Mouse (Mus musculus) kidney, embryonic 15.5 days (tissue): ENCODE results near the gene Myl6b. TPM values are rescaled to one million over a fixed set of nuclear protein-coding genes. Genes with fewer than 3 reads are reported as not detected.
"Not testable (repeated sequence)": the region's sequence is repeated elsewhere in the genome, so short reads cannot be mapped to it uniquely, and the experiment has no call there.

Experiments
- ATAC-seq: fragments of 200-750 bp; cut with Nextera tagmentation; replicated peaks from 2 replicates; pipeline ENCODE4 v1.8.0; 2017; ENCODE audit warnings: moderate TSS enrichment; ENCODE audit not compliant: low FRiP score
- H3K27ac ChIP-seq: fragments of 300-500 bp; sonication (generic); 2 replicates; pipeline ENCODE4 v1.5.1; 2015; ENCODE audit warnings: mild to moderate bottlenecking, inconsistent platforms
- H3K27me3 ChIP-seq: fragments of 300-500 bp; sonication (generic); 2 replicates; pipeline ENCODE4 v1.6.1; 2015; ENCODE audit warnings: inconsistent platforms
- H3K36me3 ChIP-seq: fragments of 300-500 bp; sonication (generic); 2 replicates; pipeline ENCODE4 v1.6.1; 2015; ENCODE audit warnings: inconsistent platforms
- H3K4me1 ChIP-seq: fragments of 300-500 bp; sonication (generic); 2 replicates; pipeline ENCODE4 v1.6.1; 2015; ENCODE audit warnings: inconsistent platforms
- H3K4me2 ChIP-seq: fragments of 300-500 bp; sonication (generic); 2 replicates; pipeline ENCODE4 v1.6.1; 2015; ENCODE audit warnings: moderate library complexity, mild to moderate bottlenecking, inconsistent platforms
- H3K4me3 ChIP-seq: fragments of 300-500 bp; sonication (generic); replicated peaks from 2 replicates; pipeline ENCODE4 v1.5.1; 2015; ENCODE audit warnings: mild to moderate bottlenecking, inconsistent platforms
- H3K9ac ChIP-seq: fragments of 300-500 bp; sonication (generic); 2 replicates; pipeline ENCODE4 v1.6.1; 2015; ENCODE audit warnings: mild to moderate bottlenecking, inconsistent platforms
- H3K9me3 ChIP-seq: fragments of 300-500 bp; sonication (generic); replicated peaks from 2 replicates; pipeline ENCODE4 v1.6.1; 2016; ENCODE audit warnings: inconsistent platforms
- WGBS: fragments of 180-500 bp; shearing (Covaris S2); methylation state at CpG from one replicate; pipeline ENCODE4 v1.1.7; 2015; ENCODE audit warnings: mixed read lengths; 5-methylcytosine and 5-hydroxymethylcytosine counted together
- polyA plus RNA-seq: library from polyadenylated mRNA; unstranded; fragments of >200 nt; fragmentation: Nextera tagmentation; extraction: Ambion mirVana; gene quantifications from 2 replicates; pipeline ENCODE4 v1.2.1, GENCODE M21; 2015

Gene Myl6b
- polyA plus RNA-seq, 1 experiment from 2014 or later, result 4.2 TPM

DNA sequence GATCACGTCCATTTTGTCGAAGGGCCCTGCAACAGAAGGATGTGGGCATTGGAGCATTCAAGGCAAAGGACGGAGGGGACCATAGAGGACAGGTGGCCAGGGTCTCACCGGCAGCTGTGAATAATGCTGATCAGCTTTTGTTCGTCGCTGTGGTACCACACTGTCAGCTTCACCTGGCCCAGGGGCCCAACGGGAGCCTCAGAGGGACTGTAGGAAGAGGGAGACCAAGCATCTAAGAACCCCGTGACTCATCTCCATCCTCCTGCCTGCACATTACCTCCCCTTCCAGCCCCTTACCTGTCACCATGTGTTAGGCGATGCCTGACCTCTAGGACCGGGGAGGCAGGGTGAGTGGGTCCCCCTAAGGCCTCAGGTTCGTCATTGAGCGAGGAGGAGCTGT is 13.3 kb upstream of the Myl6b start:
- H3K9me3 ChIP-seq, result no peaks in the 10 kb centered on the region
- H3K4me1 ChIP-seq, result peaks cover 9% of the 10 kb centered on the region
- 86% methylated on average over 12 of the region's 12 CpGs for WGBS
- no peak overlapping the region for H3K4me2 ChIP-seq
- H3K36me3 ChIP-seq, result peaks cover 35% of the 10 kb centered on the region
- H3K4me3 ChIP-seq, result no peak overlapping the region
- H3K9ac ChIP-seq, result no peak overlapping the region
- peaks cover 14% of the 10 kb centered on the region for H3K27me3 ChIP-seq
- ATAC-seq, result no peak
- H3K27ac ChIP-seq, result no peak overlapping the region

DNA sequence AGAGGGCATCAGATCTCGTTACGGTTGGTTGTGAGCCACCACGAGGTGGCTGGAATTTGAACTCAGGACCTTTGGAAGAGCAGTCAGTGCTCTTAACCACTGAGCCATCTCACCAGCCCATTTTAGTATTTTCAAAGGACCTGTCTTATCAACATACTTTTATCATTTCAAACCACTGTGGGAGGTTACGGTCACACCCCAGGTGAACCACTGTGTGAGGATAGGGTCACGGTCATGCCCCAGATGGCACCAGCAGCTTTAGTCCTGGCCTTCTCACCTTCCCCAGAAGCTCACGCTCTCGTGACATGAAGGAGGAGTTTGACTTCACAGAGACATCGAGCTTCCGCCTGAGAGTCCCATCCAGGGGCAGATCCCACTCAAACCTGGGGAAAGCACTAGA is 12.7 kb upstream of the Myl6b start:
- Histone ChIP-seq H3K4me3 (no peak overlapping the region), H3K36me3 (peaks cover 35% of the 10 kb centered on the region), H3K4me1 (peaks cover 4% of the 10 kb centered on the region; the same call in 1 of the 2 replicates), H3K9me3 (no peaks in the 10 kb centered on the region), H3K27me3 (peaks cover 8% of the 10 kb centered on the region), H3K27ac (no peak overlapping the region), H3K4me2 (no peak overlapping the region), H3K9ac (no peak overlapping the region)
- WGBS, result 80% methylated on average over 9 of the region's 9 CpGs
- ATAC-seq, result no peak

DNA sequence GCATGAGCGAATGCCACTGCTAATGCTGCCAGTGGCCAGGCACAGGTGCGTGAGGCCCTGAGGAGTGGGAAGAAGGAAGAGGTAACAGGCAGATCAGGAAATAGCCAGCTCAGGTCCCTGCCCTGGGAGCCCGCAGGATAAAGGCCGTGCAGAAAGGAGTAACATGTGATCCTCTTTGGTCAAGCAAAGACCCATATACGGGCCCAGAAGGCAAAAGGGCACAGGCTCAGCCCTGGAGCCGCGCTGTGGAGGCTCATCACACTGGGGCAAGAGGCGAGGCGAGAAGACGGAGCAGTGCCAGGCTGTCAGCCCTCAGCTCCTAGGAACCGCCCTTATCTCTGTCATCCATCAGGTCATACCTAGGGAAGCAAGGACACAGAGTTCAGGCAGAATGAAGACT is 11.8 kb upstream of the Myl6b start:
- Histone ChIP-seq H3K9ac (no peak overlapping the region), H3K27me3 (no peaks in the 10 kb centered on the region), H3K4me2 (no peak overlapping the region), H3K27ac (no peak overlapping the region), H3K36me3 (peaks cover 31% of the 10 kb centered on the region), H3K4me3 (no peak overlapping the region), H3K9me3 (no peaks in the 10 kb centered on the region), H3K4me1 (0 out of 2 replicates have a peak, but pooled peaks cover under 1% of the 10 kb centered on the region)
- no peak for ATAC-seq
- WGBS, result 85% methylated on average over 11 of the region's 11 CpGs

DNA sequence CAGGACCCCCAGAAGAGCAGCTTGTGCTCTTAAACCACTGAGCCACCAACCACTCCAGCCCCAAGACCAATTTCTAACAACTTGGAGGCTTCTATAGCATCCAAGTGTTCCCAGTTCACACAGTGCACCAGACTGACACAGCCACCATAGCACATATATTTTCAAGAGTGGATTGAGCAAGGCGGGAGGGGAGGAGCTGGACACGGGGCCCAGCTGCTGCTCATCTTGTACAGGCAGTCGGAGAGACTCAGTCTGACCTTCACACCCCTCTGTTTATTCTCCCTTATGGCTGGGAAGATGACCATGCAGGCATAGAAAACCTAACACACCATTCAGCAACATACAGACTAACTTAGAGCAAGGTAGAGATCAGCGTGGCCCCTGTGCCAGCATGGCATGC is 11.3 kb upstream of the Myl6b start:
- 63% methylated on average over 4 of the region's 4 CpGs for WGBS
- ATAC-seq, result no peak
- no peaks in the 10 kb centered on the region for H3K27me3 ChIP-seq
- H3K4me1 ChIP-seq, result peaks cover 4% of the 10 kb centered on the region; the same call in 1 of the 2 replicates
- no peak overlapping the region for H3K27ac ChIP-seq
- H3K9me3 ChIP-seq, result no peaks in the 10 kb centered on the region
- peaks cover 27% of the 10 kb centered on the region for H3K36me3 ChIP-seq
- no peak overlapping the region for H3K4me3 ChIP-seq
- no peak overlapping the region for H3K4me2 ChIP-seq
- no peak overlapping the region for H3K9ac ChIP-seq

DNA sequence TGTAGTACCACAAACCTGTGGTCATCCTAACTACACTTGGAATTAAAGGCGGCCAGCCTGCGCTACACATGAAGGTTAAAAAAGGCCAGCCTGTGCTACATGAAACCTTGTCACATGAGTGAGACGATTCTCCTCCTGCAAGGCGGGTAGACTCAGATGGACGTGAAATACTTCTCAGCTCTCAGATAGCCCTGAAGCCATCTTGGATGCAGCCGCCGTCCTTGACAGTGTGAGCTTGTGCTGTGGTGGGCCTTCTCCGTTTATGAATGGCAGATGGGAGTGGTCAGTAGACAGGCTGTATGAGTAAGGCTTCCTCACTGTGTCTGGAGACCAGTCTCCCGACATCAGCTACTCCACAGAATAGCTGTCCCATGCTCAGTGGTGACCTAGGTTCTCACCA is 10.7 kb upstream of the Myl6b start:
- no peaks in the 10 kb centered on the region for H3K27me3 ChIP-seq
- H3K36me3 ChIP-seq, result peaks cover 26% of the 10 kb centered on the region
- ATAC-seq, result no peak
- no peaks in the 10 kb centered on the region for H3K9me3 ChIP-seq
- H3K27ac ChIP-seq, result no peak overlapping the region
- H3K4me3 ChIP-seq, result no peak overlapping the region
- H3K9ac ChIP-seq, result no peak overlapping the region
- H3K4me1 ChIP-seq, result peaks cover 9% of the 10 kb centered on the region; the same call in 1 of the 2 replicates
- H3K4me2 ChIP-seq, result no peak overlapping the region
- WGBS, result 86% methylated on average over 9 of the region's 9 CpGs

DNA sequence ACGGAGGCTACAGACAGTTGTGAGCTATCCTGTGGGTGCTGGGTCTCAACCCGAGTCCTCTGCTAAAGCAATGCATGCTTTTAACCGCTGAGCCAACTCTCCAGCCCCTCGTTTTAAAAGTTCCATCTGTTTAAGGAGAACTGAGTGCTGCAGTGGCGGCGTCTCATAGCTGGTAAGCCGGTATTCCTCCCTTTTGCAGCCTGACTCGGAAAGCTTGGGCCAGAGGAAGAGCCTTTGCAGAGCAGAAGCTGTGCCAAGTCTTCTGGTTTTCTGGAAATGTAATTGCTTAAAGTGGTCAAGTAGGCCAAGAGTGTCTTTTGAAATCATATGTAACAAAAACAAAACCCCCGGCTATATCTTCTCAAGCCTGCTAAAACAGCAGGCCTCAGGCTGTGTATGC is 9.8 kb upstream of the Myl6b start:
- H3K36me3 ChIP-seq, result peaks cover 22% of the 10 kb centered on the region
- no peaks in the 10 kb centered on the region for H3K27me3 ChIP-seq
- H3K4me2 ChIP-seq, result no peak overlapping the region
- no peak for ATAC-seq
- peaks cover 9% of the 10 kb centered on the region; the same call in 1 of the 2 replicates for H3K4me1 ChIP-seq
- H3K9ac ChIP-seq, result no peak overlapping the region
- 77% methylated on average over 9 of the region's 9 CpGs for WGBS
- no peak overlapping the region for H3K4me3 ChIP-seq
- no peaks in the 10 kb centered on the region for H3K9me3 ChIP-seq
- H3K27ac ChIP-seq, result no peak overlapping the region

DNA sequence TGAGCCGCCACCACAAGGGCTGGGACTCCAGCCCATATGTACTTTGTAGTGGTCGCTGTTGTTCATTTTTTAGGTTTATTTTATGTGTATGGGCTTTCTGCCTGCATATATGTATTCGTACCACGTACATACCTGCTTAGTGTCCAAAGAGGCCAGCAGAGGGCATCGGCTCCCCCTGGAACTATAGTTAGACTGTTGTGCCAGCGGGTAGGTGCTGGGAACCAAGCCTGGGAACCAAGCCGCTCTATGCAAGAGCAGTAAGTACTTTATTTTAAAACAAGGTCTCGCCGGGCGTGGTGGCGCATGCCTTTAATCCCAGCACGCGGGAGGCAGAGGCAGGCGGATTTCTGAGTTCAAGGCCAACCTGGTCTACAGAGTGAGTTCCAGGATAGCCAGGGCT is 7.5 kb upstream of the Myl6b start:
- no peak overlapping the region for H3K9ac ChIP-seq
- no peaks in the 10 kb centered on the region for H3K27me3 ChIP-seq
- H3K4me2 ChIP-seq, result no peak overlapping the region
- 95% methylated on average over 14 of the region's 14 CpGs for WGBS
- H3K27ac ChIP-seq, result no peak overlapping the region
- H3K4me3 ChIP-seq, result no peak overlapping the region
- peaks cover 9% of the 10 kb centered on the region; the same call in 1 of the 2 replicates for H3K4me1 ChIP-seq
- no peaks in the 10 kb centered on the region for H3K9me3 ChIP-seq
- ATAC-seq, result no peak
- peaks cover 7% of the 10 kb centered on the region for H3K36me3 ChIP-seq

DNA sequence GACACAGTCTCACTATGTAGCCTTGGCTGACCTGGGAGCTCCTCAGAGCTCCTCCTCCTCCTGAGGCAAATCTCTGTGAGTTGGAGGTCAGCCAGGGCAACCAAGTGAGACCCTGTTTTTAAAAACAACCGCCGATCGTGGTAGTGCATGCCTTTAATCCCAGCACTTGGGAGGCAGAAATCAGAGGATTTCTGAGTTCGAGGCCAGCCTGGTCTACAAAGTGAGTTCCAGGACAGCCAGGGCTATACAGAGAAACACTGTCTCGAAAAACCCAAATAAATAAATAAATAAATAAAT is 6.8 kb upstream of the Myl6b start:
- not testable (repeated sequence) for H3K4me3 ChIP-seq, H3K36me3 ChIP-seq, ATAC-seq, H3K4me1 ChIP-seq, H3K4me2 ChIP-seq, H3K27ac ChIP-seq, H3K27me3 ChIP-seq, H3K9ac ChIP-seq, H3K9me3 ChIP-seq
- 55% methylated on average over 5 of the region's 5 CpGs for WGBS

DNA sequence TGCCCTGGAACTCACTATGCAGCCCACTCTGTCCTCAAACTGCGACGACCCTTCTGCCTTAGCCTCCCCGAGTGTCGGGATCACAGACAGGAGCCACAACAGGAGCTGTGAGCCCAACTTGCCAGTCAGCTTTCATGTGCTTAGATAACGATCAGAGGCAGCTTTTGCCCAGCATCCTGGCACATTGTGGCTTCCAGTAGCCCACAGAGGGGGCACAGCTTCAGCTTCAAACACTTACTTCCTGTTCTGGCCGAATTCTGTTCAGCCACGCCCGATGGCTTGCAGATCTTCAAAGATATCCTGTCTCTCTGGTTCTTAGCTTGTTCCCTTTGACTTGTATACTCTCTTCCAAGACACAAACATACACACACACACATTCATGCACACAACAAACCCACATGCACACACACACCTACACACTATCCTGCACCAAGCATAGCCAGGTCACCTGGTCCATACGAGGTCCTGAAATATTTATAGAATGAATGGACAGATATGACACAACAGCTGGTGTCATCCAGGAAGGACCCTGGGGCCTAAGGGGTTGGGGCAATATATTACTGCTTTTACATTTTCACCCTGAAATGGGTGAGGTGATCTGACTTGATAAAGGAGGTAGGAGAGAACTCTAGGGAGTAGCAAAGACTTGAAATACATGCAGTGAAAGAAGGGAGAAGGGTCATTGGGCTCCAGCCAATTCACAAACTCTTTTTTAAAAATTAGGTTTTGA is 6.3 kb upstream of the Myl6b start:
- Histone ChIP-seq H3K27ac (no peak overlapping the region), H3K4me2 (no peak overlapping the region), H3K9ac (no peak overlapping the region), H3K4me3 (no peak overlapping the region), H3K36me3 (peaks cover 1% of the 10 kb centered on the region), H3K27me3 (no peaks in the 10 kb centered on the region), H3K9me3 (no peaks in the 10 kb centered on the region), H3K4me1 (peaks cover 12% of the 10 kb centered on the region)
- WGBS, result 63% methylated on average over 9 of the region's 9 CpGs
- no peak for ATAC-seq

DNA sequence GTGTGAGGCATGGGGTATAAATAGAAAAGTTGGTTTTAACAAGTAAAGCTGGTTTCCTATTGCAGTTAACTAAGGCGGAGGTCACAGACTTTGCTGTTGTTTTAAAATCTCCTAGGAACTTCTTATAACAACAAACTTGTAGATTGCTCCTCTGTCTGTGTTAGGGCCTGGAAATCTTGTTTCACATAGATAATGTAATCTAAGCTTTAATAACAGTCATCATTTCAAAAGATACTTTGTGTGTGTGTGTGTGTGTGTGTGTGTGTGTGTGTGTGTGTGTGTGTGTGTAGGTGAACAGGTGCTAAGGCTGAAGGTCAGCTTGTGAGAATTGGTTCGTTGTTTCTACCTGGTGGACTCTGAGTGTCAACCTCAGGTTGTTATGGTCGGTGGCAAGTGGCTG is 5.5 kb upstream of the Myl6b start:
- Histone ChIP-seq H3K4me3 (no peak overlapping the region), H3K27me3 (no peaks in the 10 kb centered on the region), H3K27ac (no peak overlapping the region), H3K36me3 (no peaks in the 10 kb centered on the region; the same call in 1 of the 2 replicates), H3K9me3 (no peaks in the 10 kb centered on the region), H3K4me2 (no peak overlapping the region), H3K9ac (no peak overlapping the region), H3K4me1 (peaks cover 17% of the 10 kb centered on the region)
- ATAC-seq, result no peak
- 80% methylated on average over 3 of the region's 3 CpGs for WGBS

DNA sequence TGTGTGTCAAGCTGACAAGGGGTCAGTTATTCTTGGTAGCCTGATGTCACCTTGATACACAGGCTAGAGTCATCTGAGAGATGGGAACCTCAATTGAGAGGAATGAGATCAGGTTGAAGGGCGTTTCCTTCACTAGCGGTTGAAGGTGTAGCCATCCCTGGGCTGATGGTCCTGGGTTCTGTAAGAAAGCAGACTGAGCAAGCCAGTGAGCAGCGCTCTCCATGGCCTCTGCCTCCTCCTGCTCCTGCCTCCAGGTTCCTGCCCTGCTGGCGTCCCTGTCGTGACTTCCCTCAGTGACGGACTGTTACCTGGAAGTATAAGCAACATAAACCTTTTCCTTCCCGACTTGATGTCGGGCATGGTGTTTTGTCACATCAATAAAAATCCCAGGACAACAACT is 5.0 kb upstream of the Myl6b start:
- Histone ChIP-seq H3K27ac (no peak overlapping the region), H3K4me2 (no peak overlapping the region), H3K4me1 (peaks cover 17% of the 10 kb centered on the region), H3K9ac (no peak overlapping the region), H3K9me3 (no peaks in the 10 kb centered on the region), H3K4me3 (no peak overlapping the region), H3K36me3 (no peaks in the 10 kb centered on the region; the same call in 1 of the 2 replicates), H3K27me3 (no peaks in the 10 kb centered on the region)
- ATAC-seq, result no peak
- WGBS, result 70% methylated on average over 8 of the region's 8 CpGs

DNA sequence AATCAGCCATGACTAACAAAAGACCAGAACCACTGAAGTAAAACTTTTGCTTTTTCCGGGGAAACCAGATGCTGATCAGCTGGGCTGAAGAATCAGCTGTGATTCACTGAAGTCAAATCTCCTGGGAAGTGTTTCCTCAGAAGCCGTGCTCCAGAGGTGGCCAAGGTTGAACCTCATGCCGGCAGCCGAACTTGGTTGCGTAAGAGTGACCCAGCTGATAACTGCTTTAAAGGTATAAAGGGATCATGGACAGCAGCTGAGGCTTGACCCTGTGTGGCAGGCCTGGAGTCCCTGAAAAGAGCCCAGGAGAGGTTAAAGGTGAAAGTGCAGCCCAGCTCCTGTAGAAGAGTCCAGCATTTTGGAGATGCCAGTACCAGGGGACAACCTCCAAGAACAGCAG is 3.9 kb upstream of the Myl6b start:
- Histone ChIP-seq H3K9me3 (no peaks in the 10 kb centered on the region), H3K27ac (no peak overlapping the region), H3K4me1 (peaks cover 28% of the 10 kb centered on the region), H3K9ac (no peak overlapping the region), H3K27me3 (no peaks in the 10 kb centered on the region), H3K4me2 (no peak overlapping the region), H3K36me3 (no peaks in the 10 kb centered on the region), H3K4me3 (no peak overlapping the region)
- ATAC-seq, result no peak
- 71% methylated on average over 5 of the region's 5 CpGs for WGBS

DNA sequence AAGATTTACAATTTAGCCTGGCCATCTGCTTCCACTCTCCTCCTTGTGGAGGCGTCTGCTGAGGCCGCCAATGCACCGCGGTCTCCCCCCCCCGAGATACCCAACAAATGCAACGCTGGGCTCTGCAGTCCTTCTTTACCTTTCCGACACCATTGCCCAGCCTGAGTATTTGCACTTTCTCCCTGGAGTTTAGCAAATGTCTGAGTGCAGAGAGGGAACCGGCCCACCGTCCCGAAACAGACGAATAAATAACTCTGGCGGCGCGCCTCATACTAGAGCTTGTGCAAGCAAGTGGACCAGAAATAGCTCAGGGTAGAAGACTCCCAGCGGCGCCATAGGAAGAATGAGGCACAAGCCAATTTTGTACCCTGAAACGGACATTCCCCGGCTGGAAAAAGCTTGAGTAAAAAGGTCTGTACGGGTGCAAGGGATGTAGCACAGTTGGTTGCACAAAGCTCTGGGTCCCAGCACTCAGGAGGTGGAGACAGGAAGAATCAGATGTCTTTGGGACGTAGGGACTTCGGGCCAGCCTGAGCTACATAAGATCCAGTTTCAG is 709 bp upstream of the Myl6b start:
- no peaks in the 10 kb centered on the region for H3K36me3 ChIP-seq
- H3K4me2 ChIP-seq, result peak overlapping the region; percentile 82
- peak overlapping the region; percentile 59 for H3K4me3 ChIP-seq
- H3K27ac ChIP-seq, result peak overlapping the region; percentile 92
- under 1% methylated on average over 21 of the region's 21 CpGs for WGBS
- peaks cover 41% of the 10 kb centered on the region for H3K4me1 ChIP-seq
- no peaks in the 10 kb centered on the region for H3K9me3 ChIP-seq
- no peaks in the 10 kb centered on the region for H3K27me3 ChIP-seq
- peak overlapping the region; percentile 32 for H3K9ac ChIP-seq
- ATAC-seq, result peak; percentile 47
